Mouse (Mus musculus): ENCODE results near the gene Hist1h2af.
"Not testable (repeated sequence)": the region's sequence is repeated elsewhere in the genome, so short reads cannot be mapped to it uniquely, and the experiment has no call there.

The Hist1h2af gene

GRCm38 (mm10) chr13:23555839-23556416 lies 22.2 kb downstream of the Hist1h2af start:
- peak; percentile 92 for DNase-seq (ENCODE audit: low spot score)

- no peak for DNase-seq (ENCODE audit: low spot score)
Measured at GRCm38 (mm10) chr13:23556906-23557305, 23.2 kb downstream of the Hist1h2af start.

DNA sequence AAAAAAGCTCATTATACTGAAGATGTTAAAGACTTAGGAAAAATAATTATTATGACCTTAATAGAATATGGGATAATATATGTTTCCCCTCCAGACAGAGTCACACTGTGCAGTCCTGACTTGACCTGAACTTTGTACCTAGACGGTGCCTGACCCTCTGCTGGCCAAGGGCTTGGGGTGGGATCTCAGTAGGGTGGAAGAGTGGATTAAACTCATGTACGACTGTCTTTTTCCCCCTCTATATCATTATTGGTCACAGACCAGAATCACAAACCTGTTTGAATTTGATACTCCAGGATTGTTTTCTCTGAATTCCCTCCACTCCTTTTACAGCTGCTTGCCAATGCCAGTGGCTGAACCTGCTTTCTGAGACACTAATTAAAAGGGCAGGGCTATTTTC lies 27.0 kb downstream of the Hist1h2af start:
- not testable (repeated sequence) for DNase-seq (ENCODE audit: low spot score)

DNA sequence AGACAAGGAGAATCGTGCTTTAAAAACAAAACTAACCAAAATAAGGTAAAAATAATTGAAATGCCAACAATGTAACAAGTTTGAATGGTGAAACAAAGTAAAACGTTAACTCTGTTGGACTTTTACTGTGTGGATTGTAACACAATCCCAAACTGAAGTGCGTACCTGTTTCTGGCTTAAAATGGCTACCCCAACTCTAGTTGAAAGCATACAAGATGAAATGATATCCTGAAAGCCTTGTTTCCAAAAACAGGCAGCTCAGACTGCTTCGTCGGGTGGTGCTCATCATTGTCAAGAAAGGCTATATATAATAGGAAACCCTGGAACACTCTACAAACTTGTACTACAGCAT lies 27.8 kb downstream of the Hist1h2af start:
- not testable (repeated sequence) for DNase-seq (ENCODE audit: low spot score)

- peak; percentile 97 for DNase-seq (ENCODE audit: low spot score)
Measured at GRCm38 (mm10) chr13:23561883-23562659, 28.4 kb downstream of the Hist1h2af start, which contains the start of gene Hist1h3e. Gene Hist1h3e, minus strand, starts transcription at chr13:23562369.

DNA sequence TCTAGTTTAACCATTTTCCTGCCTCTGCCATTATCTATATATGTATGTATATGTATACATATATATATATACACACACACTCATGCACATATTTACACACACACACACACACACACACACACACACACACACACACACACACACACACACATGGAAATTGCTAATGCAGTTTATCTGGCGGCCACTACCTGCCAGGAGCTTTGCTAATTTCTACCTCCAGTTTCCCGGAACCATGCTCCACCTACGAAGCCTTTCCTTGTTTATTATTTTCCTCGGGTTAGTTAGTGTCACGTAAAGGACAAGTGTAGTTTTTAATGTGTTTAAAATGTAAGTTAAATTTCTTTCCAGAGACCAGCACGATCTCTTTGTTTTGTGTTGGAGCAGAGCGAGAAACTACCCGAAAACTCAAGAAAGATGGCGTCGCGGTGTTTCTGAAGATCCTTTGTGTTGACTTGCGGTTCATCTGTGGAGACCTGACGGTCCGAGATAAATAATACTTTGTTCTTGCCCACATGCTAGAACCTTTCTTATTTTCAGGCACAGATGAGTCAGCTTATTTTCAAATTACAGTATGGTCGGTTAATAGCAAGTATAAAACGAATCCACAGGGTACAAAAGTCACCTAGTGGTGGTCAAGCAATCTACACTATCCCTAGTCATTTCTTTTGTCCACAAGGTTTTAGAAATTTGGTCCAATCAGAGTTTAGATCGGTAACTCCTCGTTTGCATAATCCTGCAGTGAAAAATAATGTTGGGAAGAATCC lies 29.2 kb downstream of the Hist1h2af start:
- peak; percentile 69 for DNase-seq (ENCODE audit: low spot score)

- DNase-seq (ENCODE audit: low spot score) = no peak
Measured at GRCm38 (mm10) chr13:23564482-23564881, 30.8 kb downstream of the Hist1h2af start.

- DNase-seq (ENCODE audit: low spot score) = not testable (repeated sequence)
Measured at GRCm38 (mm10) chr13:23570261-23571021, 36.7 kb downstream of the Hist1h2af start.

DNA sequence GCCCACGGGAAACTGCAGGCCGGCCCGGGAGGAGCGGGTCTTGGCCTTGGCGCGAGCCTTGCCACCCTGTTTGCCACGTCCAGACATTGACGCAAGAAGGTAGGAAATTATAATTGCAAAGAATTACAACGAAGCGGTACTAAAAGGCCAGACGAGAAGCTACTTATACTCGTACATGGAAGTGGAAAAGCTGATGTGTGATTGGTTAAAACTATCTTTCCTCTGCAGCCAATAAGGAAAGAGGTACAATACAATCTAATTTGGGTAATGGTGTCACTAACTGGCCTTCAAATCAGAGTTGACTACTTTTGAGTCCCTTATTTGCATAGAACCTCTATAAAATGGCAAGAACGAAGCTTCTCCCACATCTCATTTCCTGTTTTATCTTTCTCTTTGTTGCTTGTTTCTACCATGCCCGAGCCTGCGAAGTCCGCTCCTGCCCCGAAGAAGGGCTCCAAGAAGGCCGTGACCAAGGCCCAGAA lies 37.4 kb downstream of the Hist1h2af start, which contains the start of the genes Hist1h2ae and Hist1h2bg:
TSS of gene Hist1h2ae (minus strand) at position 199 of the 482 bp plus-strand sequence.
TSS of gene Hist1h2bg (plus strand) at position 375 of the 482 bp plus-strand sequence.
- peak; percentile 97 for DNase-seq (ENCODE audit: low spot score)

DNA sequence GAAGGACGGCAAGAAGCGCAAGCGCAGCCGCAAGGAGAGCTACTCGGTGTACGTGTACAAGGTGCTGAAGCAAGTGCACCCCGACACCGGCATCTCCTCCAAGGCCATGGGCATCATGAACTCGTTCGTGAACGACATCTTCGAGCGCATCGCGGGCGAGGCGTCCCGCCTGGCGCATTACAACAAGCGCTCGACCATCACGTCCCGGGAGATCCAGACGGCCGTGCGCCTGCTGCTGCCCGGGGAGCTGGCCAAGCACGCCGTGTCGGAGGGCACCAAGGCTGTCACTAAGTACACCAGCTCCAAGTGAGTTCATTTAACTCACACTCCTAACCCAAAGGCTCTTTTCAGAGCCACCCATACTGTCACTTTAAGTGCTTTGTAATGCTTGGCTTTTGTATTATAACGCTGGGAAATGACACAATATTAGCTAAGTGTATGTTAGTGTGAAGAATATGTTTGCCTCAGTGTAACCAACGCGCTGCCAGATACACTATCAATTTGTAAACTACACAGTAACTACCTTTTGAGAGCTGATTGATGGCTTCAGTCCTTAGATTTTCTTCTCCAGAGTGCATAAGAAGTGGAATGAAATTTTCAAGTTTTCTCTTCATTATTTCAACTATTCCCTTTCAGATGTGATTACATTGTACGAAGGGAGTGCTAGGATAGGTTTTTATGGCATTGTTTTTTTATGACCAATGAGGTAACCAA lies 38.0 kb downstream of the Hist1h2af start:
- DNase-seq (ENCODE audit: low spot score) = peak; percentile 76

DNA sequence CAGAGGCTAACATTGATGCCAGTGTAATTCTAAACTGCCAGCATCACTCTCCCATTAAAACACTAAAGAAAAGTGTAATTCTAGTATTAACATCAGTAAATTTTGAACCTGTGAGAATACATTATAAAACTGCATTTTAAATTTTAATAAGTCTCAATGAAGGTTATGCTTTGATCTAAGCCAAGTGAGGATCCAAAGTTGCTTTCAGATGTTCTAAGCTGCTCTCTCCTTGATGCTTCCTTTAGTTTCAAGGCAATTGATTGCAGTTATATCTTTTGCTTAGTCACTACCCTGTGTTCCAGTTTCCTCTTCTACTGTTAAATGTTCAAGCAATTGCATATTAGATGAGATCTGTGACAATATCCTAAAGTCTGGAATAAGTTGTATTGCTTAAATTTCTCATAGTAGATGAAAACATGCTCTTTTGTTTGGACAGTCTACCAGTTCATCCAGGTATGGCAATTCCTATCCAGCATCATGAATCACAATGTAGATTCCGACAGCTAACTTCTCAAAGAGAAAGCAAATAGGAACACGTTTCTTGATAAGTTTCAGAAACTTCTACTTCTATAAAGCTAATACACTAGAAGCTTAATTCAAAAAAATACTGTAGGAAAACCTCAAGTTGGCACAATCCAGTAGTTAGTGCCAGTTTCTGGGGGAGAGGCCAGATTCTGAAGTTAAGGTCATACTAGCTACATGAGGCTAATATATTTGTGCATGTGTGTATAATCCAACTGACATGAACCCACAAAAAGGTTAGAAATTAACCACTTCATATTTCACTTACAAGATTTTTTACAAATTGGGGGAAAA lies 38.7 kb downstream of the Hist1h2af start:
- no peak for DNase-seq (ENCODE audit: low spot score)

GRCm38 (mm10) chr13:23573034-23573897 lies 39.6 kb downstream of the Hist1h2af start:
- not testable (repeated sequence) for DNase-seq (ENCODE audit: low spot score)

DNA sequence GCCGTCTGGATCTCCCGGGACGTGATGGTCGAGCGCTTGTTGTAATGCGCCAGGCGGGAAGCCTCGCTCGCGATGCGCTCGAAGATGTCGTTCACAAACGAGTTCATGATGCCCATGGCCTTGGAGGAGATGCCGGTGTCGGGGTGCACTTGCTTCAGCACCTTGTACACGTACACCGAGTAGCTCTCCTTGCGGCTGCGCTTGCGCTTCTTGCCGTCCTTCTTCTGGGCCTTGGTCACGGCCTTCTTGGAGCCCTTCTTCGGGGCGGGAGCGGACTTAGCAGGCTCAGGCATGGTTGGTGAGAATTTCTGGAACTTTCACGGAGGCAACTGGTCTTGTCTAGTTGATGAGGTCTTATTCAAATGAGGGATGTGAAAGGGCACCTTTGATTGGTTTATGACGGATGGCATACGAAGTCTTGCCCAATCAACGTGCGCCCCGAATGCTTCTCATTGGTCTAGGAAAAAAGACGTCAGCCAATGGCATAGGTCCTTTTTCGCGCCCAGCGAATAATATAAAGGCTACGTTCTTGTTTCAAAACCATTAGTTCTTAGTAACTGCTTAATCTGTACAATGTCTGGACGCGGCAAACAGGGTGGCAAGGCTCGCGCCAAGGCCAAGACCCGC lies 40.3 kb downstream of the Hist1h2af start, which contains the start of the genes Hist1h2bf and Hist1h2ad:
TSS of gene Hist1h2bf (minus strand) at position 299 of the 627 bp plus-strand sequence.
TSS of gene Hist1h2ad (plus strand) at position 484 of the 627 bp plus-strand sequence.
- DNase-seq (ENCODE audit: low spot score) = peak; percentile 99

- peak; percentile 60 for DNase-seq (ENCODE audit: low spot score)
Measured at GRCm38 (mm10) chr13:23574546-23575170, 41.0 kb downstream of the Hist1h2af start.

GRCm38 (mm10) chr13:23575271-23575851 lies 41.7 kb downstream of the Hist1h2af start, which contains the start of gene Hist1h3d:
Gene Hist1h3d, plus strand, starts transcription at chr13:23575763.
- DNase-seq (ENCODE audit: low spot score) = peak; percentile 96

GRCm38 (mm10) chr13:23575864-23576313 lies 42.2 kb downstream of the Hist1h2af start:
- DNase-seq (ENCODE audit: low spot score) = not testable (repeated sequence)

DNA sequence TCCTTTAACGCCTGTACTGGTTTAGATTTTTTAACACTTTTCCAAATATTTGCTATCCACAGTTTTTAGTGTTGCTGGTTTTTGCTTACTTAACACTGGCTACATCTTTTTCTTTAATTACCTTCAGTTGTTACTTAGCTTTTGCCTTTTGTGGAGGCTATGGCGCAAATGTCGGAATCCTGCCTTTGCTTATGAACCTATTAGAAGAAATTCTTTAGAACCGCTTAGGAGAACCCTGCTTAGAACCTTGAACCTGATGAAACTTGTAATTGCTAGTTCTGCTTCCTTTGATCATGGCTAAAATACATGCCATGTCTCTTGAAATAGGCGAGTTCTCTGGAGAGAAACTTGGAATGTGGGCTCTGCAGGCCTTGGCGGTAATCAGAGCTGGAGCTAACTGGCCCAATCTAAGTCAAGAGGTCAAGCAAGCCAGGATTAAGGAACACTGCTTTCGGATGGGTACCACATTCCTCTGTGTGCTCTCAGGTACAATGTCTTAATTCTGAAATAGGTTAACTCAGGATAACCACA lies 42.7 kb downstream of the Hist1h2af start:
- DNase-seq (ENCODE audit: low spot score) = peak; percentile 68

Data from c-Kit-positive CD71-positive TER-119-positive erythroid progenitor cells, embryonic 14.5 days (primary cell).